Mouse (Mus musculus) heart, embryonic 16.5 days (tissue): ENCODE measurements at regions not wholly inside any gene's neighbourhood (a gene's known extent, or its start where the extent isn't known, plus 50 kb on each side); places are given as distances from the start of the nearest gene placed in this dataset.

Source experiments
- ATAC-seq: fragments of 200-750 bp; cut with Nextera tagmentation; replicated peaks from 2 replicates; pipeline ENCODE4 v1.8.0; 2017; ENCODE audit warnings: moderate number of reproducible peaks; ENCODE audit not compliant: insufficient read depth, low FRiP score; ENCODE audit errors: extremely low read depth
- H3K27ac ChIP-seq: fragments of 300-500 bp; sonication (generic); 2 replicates; pipeline ENCODE4 v1.5.1; 2014; ENCODE audit warnings: mild to moderate bottlenecking, low read length, control low read depth, moderate library complexity
- H3K27me3 ChIP-seq: fragments of 300-500 bp; sonication (generic); 2 replicates; pipeline ENCODE4 v1.6.1; 2014; ENCODE audit warnings: low read length, mixed read lengths; ENCODE audit not compliant: control insufficient read depth, insufficient read depth
- H3K36me3 ChIP-seq: fragments of 300-500 bp; sonication (generic); 2 replicates; pipeline ENCODE4 v1.6.1; 2014; ENCODE audit not compliant: control insufficient read depth, insufficient read depth
- H3K4me1 ChIP-seq: fragments of 300-500 bp; sonication (generic); 2 replicates; pipeline ENCODE4 v1.6.1; 2014; ENCODE audit warnings: low read length, mixed read lengths; ENCODE audit not compliant: control insufficient read depth, insufficient read depth
- H3K4me2 ChIP-seq: fragments of 300-500 bp; sonication (generic); 2 replicates; pipeline ENCODE4 v1.6.1; 2014; ENCODE audit warnings: low read depth, mild to moderate bottlenecking, control low read depth, low read length
- H3K4me3 ChIP-seq: fragments of 300-500 bp; sonication (generic); 2 replicates; pipeline ENCODE4 v1.5.1; 2014; ENCODE audit warnings: mild to moderate bottlenecking, control low read depth, low read length
- H3K9ac ChIP-seq: fragments of 300-500 bp; sonication (generic); 2 replicates; pipeline ENCODE4 v1.6.1; 2014; ENCODE audit warnings: low read length, control low read depth
- H3K9me3 ChIP-seq: fragments of 300-500 bp; sonication (generic); replicated peaks from 2 replicates; pipeline ENCODE4 v1.6.1; 2016; ENCODE audit warnings: low read length; ENCODE audit not compliant: control insufficient read depth
- WGBS: fragments of 180-500 bp; shearing (Covaris S2); extraction: QIAGEN DNeasy Blood & Tissue Kit; methylation state at CpG from one replicate; pipeline ENCODE4 v1.1.7; 2014; 5-methylcytosine and 5-hydroxymethylcytosine counted together

GRCm38 (mm10) chr1:166735545-166735944 lies 53.9 kb upstream of the Fmo9 start:
- H3K27ac ChIP-seq = no peak overlapping the region
- ATAC-seq = no peak
- H3K4me1 ChIP-seq = no peaks in the 10 kb centered on the region
- no peaks in the 10 kb centered on the region for H3K36me3 ChIP-seq
- WGBS = 55% methylated on average over 5 of the region's 5 CpGs
- no peak overlapping the region for H3K9ac ChIP-seq
- H3K9me3 ChIP-seq = no peaks in the 10 kb centered on the region
- H3K27me3 ChIP-seq = no peaks in the 10 kb centered on the region
- H3K4me2 ChIP-seq = no peak overlapping the region
- no peak overlapping the region for H3K4me3 ChIP-seq

GRCm38 (mm10) chr1:166738029-166738428 lies 56.4 kb upstream of the Fmo9 start:
- 2% methylated on average over 2 of the region's 2 CpGs for WGBS

GRCm38 (mm10) chr1:166750236-166750635 lies 68.6 kb upstream of the Fmo9 start:
- Histone ChIP-seq H3K4me2 (no peak overlapping the region), H3K27ac (no peak overlapping the region), H3K9ac (no peak overlapping the region), H3K9me3 (no peaks in the 10 kb centered on the region), H3K27me3 (no peaks in the 10 kb centered on the region), H3K4me3 (no peak overlapping the region), H3K36me3 (no peaks in the 10 kb centered on the region), H3K4me1 (no peaks in the 10 kb centered on the region)
- WGBS = 69% methylated on average over 4 of the region's 4 CpGs
- ATAC-seq = no peak

More at GRCm38 (mm10) chr1:166738029-166738428, 56.4 kb upstream of the Fmo9 start:
- Histone ChIP-seq H3K9me3 (no peaks in the 10 kb centered on the region), H3K27ac (no peak overlapping the region), H3K9ac (no peak overlapping the region), H3K4me2 (no peak overlapping the region), H3K4me3 (no peak overlapping the region), H3K27me3 (no peaks in the 10 kb centered on the region), H3K4me1 (no peaks in the 10 kb centered on the region), H3K36me3 (no peaks in the 10 kb centered on the region)
- ATAC-seq = no peak

DNA sequence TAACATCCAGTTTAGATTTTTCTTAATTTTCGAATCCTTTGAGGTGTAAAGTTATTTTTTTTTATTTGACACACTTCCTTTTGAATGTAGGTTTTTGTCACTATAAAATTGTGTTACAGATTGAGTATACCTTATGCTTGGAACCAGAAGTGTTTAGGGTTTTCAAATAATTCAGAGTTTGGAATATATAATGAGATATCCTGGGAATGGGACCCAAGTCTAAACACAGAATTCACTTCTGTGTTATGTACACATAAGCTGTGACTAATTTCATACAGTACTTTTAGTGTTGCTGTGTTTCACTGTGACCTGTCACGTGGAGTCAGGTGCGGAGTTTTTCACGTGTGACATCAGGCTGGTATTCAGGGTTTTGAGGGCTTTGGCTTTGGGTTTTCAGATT lies 69.1 kb upstream of the Fmo9 start:
- no peaks in the 10 kb centered on the region for H3K4me1 ChIP-seq
- no peak overlapping the region for H3K9ac ChIP-seq
- H3K4me2 ChIP-seq = no peak overlapping the region
- no peak overlapping the region for H3K4me3 ChIP-seq
- H3K9me3 ChIP-seq = no peaks in the 10 kb centered on the region
- WGBS = 66% methylated on average over 4 of the region's 4 CpGs
- no peaks in the 10 kb centered on the region for H3K27me3 ChIP-seq
- no peak for ATAC-seq
- no peaks in the 10 kb centered on the region for H3K36me3 ChIP-seq
- no peak overlapping the region for H3K27ac ChIP-seq

DNA sequence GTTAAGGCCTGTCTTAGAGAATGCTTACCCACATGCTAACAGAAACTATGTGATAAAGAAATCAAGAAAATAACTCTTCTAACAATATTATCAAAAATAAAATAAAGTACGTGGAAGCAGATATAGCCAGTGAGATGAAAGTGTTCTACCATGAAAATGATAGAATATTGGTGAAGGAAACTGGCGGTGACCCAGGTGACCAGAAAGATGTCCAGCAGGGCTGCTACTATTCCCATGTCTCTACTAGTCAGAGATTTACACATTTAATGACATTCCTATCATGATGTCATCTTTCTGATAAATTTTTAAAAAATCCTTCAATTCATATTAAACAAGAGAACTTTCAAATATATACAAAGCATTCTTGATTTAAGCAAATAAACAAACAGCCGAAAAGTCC lies 69.8 kb upstream of the Fmo9 start:
- ATAC-seq = no peak
- H3K4me2 ChIP-seq = no peak overlapping the region
- no peak overlapping the region for H3K9ac ChIP-seq
- H3K4me3 ChIP-seq = no peak overlapping the region
- H3K9me3 ChIP-seq = no peaks in the 10 kb centered on the region
- H3K27ac ChIP-seq = no peak overlapping the region
- no peaks in the 10 kb centered on the region for H3K4me1 ChIP-seq
- H3K36me3 ChIP-seq = no peaks in the 10 kb centered on the region
- no peaks in the 10 kb centered on the region for H3K27me3 ChIP-seq
- WGBS = 82% methylated on average over 3 of the region's 3 CpGs

DNA sequence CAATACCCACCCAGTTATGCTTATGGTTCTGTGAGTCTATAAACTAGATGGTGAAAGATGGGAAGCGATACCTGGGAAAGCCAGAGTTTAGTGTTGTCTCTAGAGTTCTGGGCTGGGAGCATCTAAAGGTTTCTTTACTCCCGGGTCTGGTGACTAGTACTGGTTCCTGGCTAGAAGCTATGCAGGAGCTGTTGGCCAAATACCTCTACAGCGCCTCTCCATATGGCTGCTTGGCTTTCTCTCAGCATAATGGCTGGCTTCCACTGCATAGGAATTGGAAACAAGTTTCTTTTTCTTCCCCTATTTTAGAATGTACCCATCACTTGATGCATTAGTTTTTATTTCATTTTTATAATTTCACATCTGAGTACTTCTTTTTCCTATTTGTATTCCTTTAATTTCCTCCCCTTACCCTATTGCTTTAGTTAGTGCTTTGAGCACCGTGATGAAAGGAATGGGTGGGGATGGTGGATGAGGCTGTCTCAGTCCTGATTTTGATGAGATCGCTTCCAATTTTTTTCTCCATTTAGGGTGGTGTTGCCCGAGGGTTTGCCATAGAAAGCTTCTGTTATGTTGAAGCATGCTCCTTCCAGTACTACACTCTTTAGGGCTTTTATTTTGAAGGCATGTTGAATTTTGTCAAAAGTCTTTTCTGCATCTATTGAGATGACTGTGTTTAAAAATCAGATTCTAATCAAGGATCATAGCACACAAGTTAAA lies 71.5 kb upstream of the Fmo9 start:
- Histone ChIP-seq H3K9ac (no peak overlapping the region), H3K36me3 (no peaks in the 10 kb centered on the region), H3K4me2 (no peak overlapping the region), H3K27me3 (no peaks in the 10 kb centered on the region), H3K9me3 (no peaks in the 10 kb centered on the region), H3K27ac (no peak overlapping the region), H3K4me3 (no peak overlapping the region), H3K4me1 (no peaks in the 10 kb centered on the region)
- ATAC-seq = no peak
- WGBS = 81% methylated on average over 6 of the region's 6 CpGs

- no peak for ATAC-seq
- Histone ChIP-seq H3K4me3 (no peak overlapping the region), H3K9ac (no peak overlapping the region), H3K9me3 (peaks cover 6% of the 10 kb centered on the region; the same call in 1 of the 2 replicates), H3K4me1 (no peaks in the 10 kb centered on the region), H3K27ac (no peak overlapping the region), H3K4me2 (no peak overlapping the region), H3K36me3 (no peaks in the 10 kb centered on the region), H3K27me3 (no peaks in the 10 kb centered on the region)
- 48% methylated on average over 2 of the region's 2 CpGs for WGBS
Measured at GRCm38 (mm10) chr1:166758987-166759386, 77.3 kb upstream of the Fmo9 start.

GRCm38 (mm10) chr1:166773114-166773513 lies 91.5 kb upstream of the Fmo9 start:
- no peaks in the 10 kb centered on the region for H3K27me3 ChIP-seq
- H3K4me2 ChIP-seq = no peak overlapping the region
- no peaks in the 10 kb centered on the region for H3K4me1 ChIP-seq
- no peak overlapping the region for H3K27ac ChIP-seq
- H3K4me3 ChIP-seq = no peak overlapping the region
- ATAC-seq = no peak
- no peaks in the 10 kb centered on the region for H3K36me3 ChIP-seq
- 70% methylated on average over 1 of the region's 1 CpGs for WGBS
- peaks cover 4% of the 10 kb centered on the region for H3K9me3 ChIP-seq
- no peak overlapping the region for H3K9ac ChIP-seq

DNA sequence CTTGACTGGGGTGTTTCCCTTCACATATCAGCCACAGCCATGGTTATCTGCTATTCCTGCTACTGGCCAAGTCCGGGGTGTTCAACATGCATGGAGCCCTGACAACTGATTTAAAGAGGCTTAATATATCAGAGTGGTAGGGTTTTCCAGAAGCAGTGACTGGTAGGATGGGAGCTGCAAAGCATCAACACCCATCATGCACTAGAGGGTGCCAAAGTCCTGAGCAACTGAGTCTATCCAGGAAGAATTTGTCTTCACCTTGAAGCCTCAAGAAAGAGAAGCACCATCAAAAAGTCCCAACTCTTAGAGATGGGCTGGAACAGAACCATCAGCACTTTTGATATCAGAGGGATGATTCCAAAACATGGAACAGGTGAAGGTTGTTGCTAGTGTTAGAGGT lies 100.5 kb upstream of the Fmo9 start:
- WGBS = 32% methylated on average over 1 of the region's 1 CpGs
- no peak for ATAC-seq
- Histone ChIP-seq H3K27me3 (no peaks in the 10 kb centered on the region), H3K4me3 (no peak overlapping the region), H3K36me3 (no peaks in the 10 kb centered on the region), H3K9ac (no peak overlapping the region), H3K27ac (no peak overlapping the region), H3K4me1 (no peaks in the 10 kb centered on the region), H3K9me3 (no peaks in the 10 kb centered on the region), H3K4me2 (no peak overlapping the region)
